Mouse (Mus musculus): ENCODE results near the gene Ppp1r9b.
"Not testable (repeated sequence)": the region's sequence is repeated elsewhere in the genome, so short reads cannot be mapped to it uniquely, and the experiment has no call there.

Gene Ppp1r9b

DNA sequence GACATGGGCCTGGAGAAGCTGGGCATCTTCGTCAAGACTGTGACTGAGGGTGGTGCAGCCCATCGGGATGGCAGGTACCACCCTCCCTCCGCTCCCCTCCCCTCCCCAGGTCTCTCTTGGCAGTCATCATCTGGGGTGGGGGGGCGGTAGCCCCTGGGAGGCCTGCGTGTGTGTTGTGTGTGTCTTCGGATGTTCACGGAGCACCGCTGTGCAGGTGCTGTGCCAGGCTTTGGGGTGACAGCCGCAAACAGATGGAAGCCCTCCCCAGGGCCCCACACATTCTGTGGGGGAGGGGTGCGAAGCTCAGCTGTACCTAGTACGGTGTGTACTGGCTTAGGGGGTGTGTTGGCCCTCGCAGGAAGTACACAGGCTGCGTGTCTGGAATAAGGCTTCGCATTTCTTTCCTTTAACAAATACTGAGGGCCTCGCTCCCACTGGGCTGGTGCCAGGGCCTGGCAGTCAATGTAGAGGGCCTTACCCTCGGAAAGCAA is 7.3 kb downstream of the Ppp1r9b start:
- no peak for DNase-seq (ENCODE audit: low read depth, low spot score)

DNA sequence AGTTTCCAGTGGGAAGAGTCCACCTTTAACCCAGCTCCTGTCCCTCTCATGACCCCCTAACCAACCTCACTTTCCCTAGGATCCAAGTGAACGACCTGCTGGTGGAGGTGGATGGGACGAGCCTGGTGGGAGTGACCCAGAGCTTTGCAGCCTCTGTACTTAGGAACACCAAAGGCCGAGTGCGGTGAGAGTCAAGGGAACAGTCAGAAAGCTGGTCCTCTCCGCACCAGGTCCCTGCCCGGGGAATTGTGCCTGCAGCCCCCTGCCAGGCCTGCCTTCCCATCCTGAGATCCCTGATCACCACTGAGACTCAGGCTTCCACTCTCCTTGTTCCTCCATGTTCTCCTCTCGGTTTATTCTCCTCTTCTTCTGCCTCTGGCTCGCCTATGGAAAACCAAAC is 9.3 kb downstream of the Ppp1r9b start:
- no peak for DNase-seq (ENCODE audit: low read depth, low spot score)

DNA sequence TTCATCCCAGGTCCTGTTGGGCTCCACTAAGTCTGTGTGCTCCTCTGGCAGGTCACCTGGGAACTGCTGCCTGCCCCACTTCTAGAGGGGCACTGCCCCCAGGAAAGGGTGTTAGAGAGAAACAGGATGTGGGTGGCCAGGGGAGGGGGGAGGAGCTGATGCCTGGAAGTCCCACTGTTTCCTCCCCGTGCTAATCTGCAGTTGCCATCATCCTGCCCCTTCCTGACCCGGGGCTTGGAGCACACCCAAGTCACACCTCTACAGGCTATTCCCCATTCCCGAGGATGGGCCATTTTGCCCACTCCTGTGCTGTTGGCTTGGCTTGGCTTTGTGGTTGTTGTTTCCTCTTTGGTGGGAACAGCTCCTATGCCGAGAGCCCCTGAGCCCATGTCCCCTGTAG is 9.7 kb downstream of the Ppp1r9b start:
- no peak for DNase-seq (ENCODE audit: low read depth, low spot score)

DNA sequence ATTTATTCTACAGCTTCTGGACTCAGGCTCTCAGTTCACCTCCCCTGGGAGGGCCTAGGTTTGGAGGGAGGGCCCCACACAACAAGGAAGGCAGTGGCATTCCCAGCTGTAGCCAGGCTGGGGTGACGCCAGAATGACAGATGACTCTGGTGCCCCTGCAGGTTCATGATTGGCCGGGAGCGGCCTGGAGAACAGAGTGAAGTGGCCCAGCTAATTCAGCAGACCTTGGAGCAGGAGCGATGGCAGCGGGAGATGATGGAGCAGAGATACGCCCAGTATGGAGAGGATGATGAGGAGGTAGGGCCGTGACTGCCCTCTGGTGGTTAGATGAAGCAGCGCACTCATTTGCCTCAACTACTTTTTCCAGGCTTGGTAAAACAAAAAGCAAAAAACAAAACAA is 10.2 kb downstream of the Ppp1r9b start:
- peak; percentile 79 for DNase-seq (ENCODE audit: low read depth, low spot score)

DNA sequence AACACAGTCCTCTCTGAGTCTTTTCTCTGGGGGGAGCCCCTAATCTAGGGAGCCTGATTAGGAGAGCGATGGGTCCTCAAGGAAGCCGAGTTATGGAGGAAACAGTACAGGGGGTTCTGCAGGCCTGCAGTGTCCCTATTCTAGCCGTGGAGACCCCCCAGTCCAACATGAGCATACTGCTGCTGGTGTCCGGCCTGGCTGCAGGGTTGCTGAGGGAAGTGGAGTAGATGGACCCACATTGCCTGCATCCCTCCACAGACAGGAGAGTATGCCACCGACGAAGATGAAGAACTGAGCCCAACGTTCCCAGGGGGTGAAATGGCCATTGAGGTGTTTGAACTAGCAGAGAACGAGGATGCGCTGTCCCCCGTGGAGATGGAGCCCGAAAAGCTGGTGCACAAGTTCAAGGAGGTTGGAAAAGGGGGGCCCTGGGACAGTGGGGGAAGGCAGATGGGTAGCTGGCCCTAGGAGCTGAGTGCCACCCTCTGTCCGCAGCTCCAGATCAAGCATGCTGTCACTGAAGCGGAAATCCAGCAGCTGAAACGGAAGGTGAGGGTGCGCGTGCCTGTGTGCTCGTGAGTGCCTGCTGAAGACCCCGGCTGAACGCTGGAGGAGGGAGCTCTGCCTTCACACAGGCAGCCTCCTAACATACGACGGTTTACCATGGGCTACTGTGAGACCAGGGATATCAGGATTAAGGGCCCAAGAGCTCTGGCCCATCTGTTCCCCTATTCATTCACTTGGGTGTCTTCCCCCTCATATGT is 10.9 kb downstream of the Ppp1r9b start:
- DNase-seq (ENCODE audit: low read depth, low spot score), result no peak

DNA sequence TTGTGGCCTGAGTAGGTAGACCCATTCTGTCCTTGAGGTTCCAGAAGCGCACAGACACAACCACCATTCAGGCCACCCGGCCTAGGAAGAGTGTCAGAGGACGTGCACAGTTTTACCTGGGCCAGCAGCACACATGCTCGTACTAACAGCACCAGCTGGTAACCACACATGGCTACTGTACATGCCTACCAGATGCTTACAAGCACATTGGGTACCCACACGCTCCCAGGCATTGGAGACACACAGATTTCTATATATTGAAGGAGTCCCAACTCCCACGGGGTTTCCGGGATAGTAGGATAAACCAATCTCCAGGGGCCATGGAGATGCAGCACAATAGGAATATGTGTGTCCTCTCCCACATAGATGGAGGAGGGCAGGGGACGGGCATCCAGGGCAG is 11.9 kb downstream of the Ppp1r9b start:
- DNase-seq (ENCODE audit: low read depth, low spot score), result no peak

DNA sequence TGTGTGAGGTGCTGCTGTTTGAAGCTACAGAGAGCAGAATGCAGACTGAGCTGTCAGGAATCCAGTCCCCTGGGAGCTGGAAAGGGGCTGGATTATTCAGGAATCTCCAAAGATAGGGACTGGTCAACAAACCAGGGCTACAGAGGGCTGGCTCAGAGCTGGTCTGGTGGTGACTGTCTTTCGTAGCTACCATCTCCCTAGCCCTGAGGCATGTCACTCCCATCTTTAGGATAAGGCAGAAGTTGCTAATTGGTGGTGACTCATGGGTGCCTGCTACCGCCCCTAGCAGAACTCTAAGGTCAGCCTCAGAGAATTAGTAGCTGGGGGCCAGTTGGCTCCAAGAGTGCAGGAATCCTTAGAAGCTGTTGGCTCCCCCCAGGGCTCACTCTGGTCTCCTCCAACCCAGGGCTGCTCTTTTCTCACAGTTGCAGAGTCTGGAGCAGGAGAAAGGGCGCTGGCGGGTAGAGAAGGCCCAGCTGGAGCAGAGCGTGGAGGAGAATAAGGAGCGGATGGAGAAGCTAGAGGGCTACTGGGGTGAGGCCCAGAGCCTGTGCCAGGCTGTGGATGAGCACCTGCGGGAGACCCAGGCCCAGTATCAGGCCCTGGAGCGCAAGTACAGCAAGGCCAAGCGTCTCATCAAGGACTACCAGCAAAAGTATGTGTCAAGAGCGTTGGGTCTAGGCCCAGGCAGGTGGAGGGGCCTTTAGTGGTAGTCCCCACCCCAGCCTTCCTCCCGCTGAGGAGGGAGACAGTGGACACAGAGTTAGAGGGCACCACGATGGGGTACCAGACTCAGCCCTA is 13.5 kb downstream of the Ppp1r9b start:
- no peak for DNase-seq (ENCODE audit: low read depth, low spot score)

DNA sequence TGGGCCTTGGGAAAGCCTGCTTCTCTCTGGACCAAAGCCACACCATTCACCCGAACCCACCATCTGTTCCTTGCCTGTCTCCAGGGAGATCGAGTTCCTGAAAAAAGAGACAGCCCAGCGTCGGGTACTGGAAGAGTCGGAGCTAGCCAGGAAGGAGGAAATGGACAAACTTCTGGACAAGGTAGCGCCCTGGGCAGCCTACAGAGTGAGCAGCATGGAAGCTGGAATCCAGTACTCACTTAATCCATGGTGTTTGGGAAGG is 14.0 kb downstream of the Ppp1r9b start:
- no peak for DNase-seq (ENCODE audit: low read depth, low spot score)

DNA sequence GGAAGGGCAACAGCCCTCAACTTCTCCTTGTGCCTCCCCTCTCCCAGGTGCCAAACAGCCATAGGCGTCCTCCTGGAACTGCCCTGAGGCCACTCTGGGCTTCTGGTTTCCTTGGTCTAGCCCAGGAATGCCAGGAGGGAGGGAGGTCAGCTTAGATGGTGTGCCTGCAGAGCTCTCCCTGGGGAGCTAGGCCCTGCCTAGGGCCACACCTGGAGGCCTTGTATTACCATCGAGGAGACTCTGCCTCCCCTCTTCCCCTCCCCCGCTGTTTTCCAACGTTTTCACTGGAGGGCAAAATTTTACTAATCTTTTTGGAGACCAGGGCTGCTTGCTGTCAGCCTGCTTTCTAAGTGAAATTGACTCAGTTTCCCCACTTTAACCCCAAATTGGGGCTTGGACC is 15.2 kb downstream of the Ppp1r9b start:
- no peak for DNase-seq (ENCODE audit: low read depth, low spot score)

DNA sequence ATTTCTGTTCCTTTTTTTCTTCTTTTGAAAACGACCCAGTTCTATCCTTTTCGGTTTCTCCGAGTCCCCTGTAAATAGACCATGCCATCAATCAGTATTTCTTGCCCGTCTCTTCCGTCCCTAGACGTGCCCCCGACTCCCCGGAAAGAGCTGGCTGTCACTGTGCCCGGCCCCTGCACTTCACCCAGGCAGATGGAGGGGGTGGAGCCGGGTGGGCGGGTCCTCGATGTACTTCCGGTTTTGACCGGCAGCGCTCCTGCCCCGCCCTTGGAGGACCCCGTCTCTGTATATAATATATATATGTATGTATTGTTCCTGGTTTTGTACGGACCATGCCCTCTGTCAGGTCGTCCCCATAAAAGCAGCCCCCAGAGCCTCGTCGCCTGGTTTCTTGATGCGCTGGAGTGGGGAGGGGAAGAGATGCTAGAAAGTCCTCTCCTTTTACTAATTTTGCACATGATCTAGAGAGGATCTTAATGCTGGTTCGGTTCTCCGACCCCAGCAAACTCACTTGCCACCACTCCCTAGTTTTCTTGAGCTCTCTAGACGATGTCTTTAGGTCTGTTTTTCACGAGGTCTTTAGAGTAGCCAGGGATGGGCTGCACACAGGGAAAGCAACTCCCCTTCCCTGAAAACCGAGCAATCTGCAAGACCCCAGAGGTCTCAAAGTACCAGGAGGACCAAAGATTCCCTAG is 15.8 kb downstream of the Ppp1r9b start:
- peak; percentile 62 for DNase-seq (ENCODE audit: low read depth, low spot score)

DNA sequence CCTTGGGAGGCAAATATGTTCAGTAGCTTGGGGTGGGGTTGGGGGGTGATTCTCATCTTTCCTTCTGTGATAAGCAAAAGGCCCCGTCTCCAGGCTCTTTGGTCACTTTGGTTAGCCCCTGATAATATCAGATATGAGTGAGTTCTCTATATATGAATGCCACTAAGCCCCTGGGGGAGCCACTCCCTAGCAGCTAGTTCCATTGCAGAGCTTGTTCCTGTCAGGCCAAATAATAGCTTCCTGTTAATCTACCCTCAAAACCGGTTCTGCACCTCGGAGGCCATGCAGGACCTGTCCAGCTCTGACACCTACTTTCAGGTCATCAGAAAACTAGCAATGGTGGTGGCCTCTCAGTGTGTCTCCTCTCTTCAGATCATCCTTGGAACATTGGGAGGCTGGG is 16.6 kb downstream of the Ppp1r9b start:
- DNase-seq (ENCODE audit: low read depth, low spot score), result no peak

DNA sequence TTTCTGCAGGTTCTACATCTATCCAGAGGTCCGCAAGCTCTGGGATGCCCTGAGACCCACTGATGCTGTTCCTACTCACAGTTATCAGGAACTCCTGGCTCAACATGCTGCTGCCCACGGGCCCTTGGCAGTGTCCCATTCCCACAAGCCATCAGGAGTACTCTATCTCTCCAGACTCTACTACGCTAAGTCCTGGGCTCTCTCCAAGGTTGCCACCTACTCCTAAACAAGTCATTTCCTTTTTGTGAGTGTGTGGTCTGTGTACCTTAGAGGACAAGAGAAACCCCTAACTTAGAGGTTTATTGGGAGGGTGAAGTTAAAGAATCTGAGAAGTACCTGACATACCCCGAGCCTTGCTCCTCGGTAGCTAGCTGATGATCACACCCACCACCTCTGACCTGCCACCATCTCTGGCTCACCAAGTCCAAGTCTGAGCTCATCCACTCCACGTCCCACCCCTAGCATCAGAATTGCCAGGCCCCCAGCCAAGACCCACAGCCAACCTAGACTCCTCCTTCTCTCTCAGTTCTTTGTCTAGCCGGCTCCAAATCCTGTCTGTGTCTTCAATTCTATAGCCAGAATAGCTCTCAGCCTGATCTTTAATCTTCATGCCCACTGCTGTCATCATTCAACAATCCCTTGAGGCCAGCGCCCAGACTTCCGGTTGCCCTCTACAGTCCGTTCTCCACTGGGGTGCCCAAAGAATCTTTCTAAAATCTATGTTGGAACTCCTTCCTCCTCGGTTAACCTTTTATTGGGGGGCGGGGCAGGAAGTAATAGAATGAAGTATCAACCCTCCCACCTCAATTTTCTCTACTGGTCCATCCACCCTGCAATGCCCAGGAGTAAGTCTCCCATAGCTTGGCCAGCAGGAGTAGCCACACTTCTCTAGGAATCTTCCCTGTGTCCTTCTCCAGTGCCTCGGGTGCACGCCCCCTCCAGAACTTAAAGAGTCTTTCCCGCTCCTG is 18.1 kb downstream of the Ppp1r9b start:
- no peak for DNase-seq (ENCODE audit: low read depth, low spot score)

DNA sequence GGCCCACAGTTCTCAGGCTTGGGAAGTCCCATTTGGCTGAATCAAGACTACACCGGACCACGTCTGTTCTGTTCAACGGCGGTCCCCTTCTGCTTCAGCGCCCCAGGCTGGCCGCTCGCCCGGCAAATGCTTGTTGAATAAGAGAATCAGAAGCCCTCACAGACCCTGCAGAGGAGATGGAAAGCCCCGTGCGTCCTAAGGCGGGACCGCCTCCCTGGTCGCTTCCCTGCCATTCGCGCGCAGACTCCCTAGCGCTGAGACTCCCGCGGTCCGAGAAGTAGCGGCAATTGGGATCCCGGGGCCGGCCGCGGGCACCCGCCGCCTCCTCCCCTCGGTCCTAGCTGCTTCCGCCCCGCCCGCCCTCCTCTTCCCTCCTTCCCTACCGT is 18.8 kb downstream of the Ppp1r9b start, which contains the start of gene Samd14:
Gene Samd14 (plus strand): TSS at position 251 of the 386 bp plus-strand sequence.
- peak; percentile 57 for DNase-seq (ENCODE audit: low read depth, low spot score)

DNA sequence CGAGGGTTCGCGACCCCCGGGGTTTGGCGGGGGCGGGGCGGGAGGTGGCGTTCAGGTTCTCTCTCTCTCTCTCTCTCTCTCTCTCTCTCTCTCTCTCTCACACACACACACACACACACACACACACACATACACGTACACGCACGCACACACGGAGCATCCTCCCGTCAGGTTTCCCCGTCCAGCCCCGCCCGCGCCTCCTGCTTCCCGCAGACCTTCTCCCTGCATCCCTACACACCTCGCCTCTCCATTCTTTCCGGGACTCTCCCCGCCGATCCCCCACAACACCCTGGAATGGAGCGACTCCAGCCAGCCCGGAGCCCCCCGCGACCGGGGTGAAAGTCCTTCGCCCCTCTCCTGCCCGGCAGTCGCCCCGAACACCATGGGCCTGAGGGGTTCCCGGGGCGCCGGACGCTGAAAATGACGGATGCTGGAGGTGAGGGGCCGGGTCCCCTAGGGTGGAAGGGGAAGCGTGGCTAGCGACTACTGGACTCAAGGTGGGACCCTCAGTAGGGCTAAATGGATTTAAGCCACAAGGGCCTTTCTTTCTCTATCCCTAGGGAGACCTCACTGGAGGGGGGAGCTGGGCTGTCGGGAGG is 19.4 kb downstream of the Ppp1r9b start:
- no peak for DNase-seq (ENCODE audit: low read depth, low spot score)

DNA sequence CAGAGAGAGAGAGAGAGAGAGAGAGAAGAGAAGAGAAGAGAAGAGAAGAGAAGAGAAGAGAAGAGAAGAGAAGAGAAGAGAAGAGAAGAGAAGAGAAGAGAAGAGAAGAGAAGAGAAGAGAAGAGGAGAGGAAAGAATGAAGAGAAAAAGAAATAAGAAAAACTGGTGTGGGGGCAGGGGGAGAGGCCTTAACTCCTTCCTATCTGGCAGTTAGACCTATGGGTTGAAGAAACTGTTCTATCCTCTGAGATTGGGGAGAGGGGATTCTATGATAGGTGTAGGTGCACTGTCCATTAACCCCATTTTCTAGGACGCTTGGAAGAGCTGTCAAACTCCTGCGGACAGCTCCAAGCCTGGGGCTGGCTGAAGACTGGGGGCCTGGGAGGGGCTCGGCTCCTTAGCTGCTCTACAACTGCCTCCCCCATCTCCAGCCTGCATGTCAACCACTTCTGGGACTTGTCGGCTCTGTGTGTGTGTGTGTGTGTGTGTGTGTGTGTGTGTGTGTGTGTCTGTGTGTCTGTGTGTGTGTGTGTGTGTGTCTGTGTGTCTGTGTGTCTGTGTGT is 20.1 kb downstream of the Ppp1r9b start:
- not testable (repeated sequence) for DNase-seq (ENCODE audit: low read depth, low spot score)

DNA sequence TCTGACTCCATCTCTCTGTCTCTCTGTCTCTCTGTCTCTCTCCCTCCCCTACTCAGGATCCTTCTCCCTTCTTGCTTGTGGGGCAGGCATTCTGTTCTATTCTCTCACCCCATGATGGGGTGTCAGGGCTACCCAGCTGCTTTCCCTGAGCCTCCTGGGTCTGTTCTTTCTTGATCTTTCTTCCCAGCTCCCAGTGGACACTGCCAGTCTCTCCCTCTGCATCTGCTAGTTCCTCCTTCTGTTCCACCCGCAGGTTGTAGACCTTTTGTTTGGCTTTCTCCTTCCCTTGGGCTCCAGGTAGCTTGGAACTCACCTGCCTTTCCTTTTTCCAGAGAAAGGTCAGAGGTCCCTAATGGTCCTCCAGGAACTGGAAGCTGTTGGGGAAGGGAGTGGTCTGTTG is 20.6 kb downstream of the Ppp1r9b start:
- no peak for DNase-seq (ENCODE audit: low read depth, low spot score)

DNA sequence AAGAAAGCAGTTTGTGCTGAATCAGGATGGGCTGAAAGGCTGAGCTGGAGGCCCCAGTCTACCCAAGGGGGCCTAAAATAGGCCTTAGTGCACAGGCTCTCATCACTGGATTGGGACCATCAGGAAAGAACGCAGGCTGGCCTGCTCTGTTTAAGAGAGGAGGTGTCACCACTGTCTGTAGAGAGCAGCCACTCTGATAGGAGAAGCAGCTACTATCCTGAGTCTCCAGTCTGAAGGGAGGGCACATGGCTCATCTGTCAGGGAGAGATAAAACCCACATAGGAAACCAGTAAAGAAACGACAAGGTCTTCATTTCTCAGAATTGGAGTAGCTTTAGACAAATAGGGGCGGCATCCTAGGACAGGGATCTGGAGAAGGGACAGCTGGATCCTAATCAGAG is 21.2 kb downstream of the Ppp1r9b start:
- DNase-seq (ENCODE audit: low read depth, low spot score), result no peak

DNA sequence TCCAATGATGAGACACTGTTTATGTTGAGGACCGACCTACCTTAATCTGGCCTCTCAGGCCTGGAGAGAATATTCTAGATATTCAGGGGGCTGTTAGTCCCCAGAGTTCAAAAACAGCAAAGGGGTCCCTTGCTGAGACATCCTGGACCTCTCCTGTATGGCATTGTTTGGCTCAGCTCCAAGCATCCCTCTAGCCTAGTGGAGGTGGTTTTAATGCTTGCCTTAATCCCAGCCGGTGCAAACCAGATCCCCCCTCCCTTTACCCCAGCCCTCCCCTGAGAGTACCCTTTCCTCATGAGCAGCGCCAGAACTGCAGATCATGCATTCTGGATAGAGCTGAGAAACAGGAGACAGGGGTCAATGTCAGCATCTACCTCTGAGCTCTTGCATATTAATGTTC is 21.7 kb downstream of the Ppp1r9b start:
- DNase-seq (ENCODE audit: low read depth, low spot score), result no peak

DNA sequence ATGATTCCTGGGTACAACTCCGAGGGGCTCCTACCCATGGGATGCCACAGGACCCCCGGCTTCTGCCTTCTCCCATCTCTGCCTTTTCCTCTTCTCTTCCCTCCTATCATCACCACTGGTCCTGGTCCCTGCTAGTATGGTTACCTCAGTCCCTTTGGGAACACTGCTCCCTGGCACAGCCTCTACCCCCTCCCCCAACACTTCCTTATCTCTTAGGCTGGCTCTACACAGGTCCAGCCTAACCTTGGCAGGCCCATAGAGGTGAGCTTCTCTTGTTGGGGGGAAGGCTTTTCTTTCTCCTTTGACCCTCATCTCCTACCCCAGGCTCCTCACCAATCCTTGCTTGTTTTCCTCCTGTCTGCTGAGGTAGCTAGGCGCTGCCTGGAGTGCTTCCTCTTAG is 24.6 kb downstream of the Ppp1r9b start:
- no peak for DNase-seq (ENCODE audit: low read depth, low spot score)

DNA sequence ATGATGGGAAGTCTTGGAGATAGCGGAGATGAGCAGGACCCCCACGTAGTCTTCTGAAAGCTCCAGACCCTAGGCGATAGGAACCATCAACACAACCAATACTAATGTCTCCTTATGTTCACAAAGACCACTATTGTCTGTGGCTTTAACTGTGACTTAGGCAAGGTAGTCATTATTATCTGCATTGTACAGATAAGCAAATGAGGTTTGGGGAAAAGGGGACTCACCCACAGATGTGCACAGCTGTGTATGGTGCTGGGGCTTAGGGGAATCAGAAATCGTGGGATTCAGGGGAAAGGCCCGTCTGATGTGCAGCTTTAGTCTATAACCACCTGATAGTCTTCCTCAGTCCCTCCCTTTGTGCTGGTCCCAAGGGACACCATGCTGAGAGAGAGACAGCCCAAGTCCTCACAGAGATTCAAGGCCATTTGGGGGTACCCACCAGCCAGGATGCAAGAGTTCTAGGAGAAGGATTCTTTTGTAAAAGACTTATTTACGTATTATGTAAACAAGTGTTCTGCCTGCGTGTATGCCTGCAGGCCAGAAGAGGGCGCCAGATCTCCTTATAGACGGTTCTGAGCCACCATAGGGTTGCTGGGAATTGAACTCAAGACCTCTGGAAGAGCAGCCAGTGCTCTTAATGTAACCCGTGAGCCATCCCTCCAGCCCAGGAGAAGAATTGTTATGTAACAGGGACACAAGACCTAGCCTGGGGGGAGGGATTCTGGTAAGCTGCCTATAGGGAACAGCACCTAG is 31.6 kb downstream of the Ppp1r9b start:
- peak; percentile 77 for DNase-seq (ENCODE audit: low read depth, low spot score)

Measured in R1 (cell line).